Mouse (Mus musculus): ENCODE data around the gene Cacng5. TPM values are rescaled to one million over a fixed set of nuclear protein-coding genes. Genes with fewer than 3 reads are reported as not detected.

Gene Cacng5
- 0.12 TPM for polyA plus RNA-seq (2014; fragmentation: Illumina TruSeq; extraction: RNeasy Lipid Tissue Mini Kit (QIAGEN cat#74804); ENCODE audit: low read depth, low replicate concordance)

DNA sequence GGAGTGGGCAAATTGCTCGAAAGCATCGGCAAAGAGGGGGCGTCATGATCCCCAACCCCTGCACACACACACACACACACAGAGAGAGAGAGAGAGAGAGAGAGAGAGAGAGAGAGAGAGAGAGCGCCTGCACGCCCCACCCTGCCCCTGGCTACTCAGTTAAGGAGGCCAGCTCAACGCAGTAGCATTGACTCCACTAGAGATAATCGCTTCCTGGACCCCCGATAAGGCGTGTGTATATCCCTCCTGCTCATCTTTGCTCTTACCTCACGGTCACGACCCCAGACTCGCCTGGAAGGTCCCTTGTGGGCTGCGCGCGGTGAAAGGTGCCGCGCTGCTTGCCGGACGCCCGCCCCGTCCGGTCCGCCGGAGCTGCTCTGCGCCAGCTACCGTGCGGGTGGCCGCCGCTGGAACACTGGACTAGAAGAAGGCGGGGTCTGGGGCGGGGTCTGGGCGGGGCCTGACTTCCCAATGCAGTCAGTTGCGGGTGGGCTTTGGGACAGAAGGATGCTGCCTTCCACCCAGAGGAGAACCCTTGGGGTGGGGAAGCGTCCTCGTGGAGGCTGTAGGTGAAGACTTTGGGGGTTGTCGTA, at the start of gene Cacng5:
Cacng5 (minus strand) TSS at position 422 of the 593 bp plus-strand sequence.

Other genes starting within 250 kb of the Cacng5 start
- 0.50 TPM for gene Cacng1, start 198.5 kb downstream of the Cacng5 start, polyA plus RNA-seq (2014; fragmentation: Illumina TruSeq; extraction: RNeasy Lipid Tissue Mini Kit (QIAGEN cat#74804); ENCODE audit: low read depth, low replicate concordance)
- gene Cacng4, start 120.5 kb downstream of the Cacng5 start, polyA plus RNA-seq (2014; fragmentation: Illumina TruSeq; extraction: RNeasy Lipid Tissue Mini Kit (QIAGEN cat#74804); ENCODE audit: low read depth, low replicate concordance) = 1.3 TPM